Mouse (Mus musculus) thymus, postnatal 25 days (tissue): ENCODE measurements around the gene 1700025G04Rik.

Experiments used
- DNase-seq: peaks from one replicate; pipeline ENCODE4 v3.0.0; 2022

1700025G04Rik gene

DNA sequence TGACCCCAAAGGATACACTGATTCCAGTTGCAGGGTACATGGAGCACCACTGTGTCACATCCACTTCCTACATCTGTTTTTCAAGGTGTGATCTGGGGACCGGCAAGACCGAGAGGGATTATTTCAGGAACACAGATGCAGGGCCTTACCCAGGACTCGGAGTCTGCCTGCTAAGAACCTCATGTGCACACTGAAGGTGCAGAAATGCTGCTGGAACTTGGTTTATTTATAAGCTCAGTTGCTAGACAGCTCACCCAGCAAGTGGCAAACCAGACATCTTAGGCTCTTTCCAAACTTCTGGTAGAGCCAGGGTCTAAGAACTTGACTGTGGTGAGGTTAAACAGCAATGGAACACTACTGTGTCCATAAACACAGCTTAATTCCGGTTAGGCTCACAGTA is 61.2 kb downstream of the 1700025G04Rik start:
- DNase-seq, result no peak

DNA sequence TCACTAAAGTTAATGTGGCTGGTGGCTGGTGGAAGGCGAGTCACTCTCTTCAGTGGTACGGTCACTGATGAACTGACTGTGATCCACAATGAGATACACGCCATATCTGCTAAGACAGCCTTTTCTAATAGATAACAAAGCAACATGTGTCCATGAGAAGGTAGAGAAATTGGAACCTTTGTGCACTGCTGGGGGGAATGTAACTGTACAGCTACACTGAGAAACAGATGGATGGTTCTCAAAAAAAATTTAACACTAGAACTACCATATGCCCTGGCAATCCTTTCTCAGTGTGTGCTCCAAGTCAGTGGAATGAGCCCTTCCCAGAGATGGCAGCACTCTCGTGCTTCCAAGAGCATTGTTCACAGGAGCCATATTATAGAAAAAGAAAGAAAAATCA is 63.2 kb downstream of the 1700025G04Rik start:
- no peak for DNase-seq

DNA sequence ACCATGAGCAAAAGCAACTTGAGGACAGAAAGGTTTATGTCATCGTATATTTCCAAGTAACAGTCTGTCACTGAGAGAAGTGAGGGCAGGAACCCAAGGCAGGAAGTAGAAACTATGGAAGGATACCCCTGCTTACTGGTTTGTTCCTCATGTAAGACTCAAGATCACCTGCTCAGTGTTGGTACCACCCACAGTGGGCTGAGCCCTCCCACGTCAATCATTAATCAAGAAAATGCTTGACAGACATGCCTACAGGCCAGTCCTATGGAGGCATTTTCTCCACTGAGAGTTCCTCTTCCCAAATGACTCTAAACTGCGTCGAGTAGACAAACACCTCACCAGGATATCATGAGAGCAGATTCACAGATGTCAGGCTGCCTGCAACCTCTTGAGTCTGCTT is 64.6 kb downstream of the 1700025G04Rik start:
- no peak for DNase-seq

DNA sequence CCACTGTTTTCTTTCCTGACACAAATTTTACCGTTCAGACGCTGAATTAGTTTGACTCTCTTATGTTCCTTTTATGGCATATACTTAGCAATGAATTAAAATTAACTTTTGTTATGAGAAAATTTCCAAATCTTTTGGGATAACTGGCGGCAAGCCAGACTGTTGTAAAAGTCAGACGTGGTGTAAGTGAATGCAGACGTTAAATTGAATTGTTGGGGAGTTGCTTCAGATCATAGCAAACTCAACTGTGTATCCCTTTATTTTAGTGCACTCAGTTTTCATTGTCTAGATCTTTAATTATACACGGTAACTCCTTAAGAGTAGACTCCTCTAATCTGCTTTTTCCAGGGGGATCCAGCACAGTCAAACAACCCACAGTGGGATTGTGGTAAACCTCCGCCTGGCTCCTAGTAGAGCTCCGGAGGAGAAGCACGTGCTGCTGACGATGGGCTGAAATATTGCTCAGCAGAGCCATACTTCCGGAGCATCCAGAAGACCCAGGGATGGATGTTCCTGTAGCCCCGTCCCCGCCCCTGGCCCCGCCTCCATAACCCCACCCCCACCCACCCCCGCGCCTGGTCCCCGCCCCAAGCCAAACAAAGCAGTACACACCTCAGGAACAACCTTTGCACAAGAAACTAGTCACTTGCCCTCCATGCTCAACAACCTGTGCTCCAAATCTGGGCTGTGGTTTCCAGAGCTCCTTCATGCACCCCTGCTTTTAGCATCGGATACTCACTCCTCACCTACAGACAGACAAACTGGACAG is 65.7 kb downstream of the 1700025G04Rik start:
- no peak for DNase-seq

DNA sequence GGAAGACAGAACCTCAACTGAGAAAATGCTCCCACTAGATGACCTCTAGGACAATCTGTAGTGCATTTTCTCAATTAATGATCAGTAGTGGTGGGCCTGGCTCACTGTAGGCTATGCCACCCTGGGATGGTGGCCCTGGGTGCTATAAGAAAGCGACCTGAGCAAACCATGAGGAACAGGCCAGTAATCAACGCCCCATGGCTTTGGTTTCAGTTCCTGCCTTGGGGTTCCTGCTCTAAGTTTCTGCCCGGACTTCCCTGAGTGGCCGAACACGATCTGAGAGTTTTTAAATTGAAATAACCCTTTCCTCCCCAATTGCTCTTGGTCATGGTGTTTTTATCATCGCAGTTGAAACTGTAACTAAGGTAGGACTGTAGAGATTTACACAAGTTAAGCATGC is 69.1 kb downstream of the 1700025G04Rik start:
- DNase-seq, result no peak

DNA sequence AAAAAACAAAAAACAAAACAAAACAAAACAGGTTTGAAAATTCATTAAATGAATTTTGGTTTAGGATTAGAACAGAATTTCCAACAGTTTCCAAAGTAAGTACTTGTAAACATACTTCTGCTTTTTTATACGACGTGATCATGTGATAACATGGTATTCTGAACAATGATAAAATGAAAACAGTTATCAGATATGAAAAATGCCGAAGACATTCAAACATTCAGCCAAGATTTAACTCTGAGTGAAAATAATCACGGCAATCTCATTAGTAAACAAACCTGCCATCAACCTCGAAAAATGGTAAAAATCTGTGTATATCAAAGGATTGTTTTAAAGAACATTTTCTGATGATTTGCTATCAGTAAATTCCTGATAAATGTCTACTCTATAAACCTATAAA is 69.9 kb downstream of the 1700025G04Rik start:
- no peak for DNase-seq

DNA sequence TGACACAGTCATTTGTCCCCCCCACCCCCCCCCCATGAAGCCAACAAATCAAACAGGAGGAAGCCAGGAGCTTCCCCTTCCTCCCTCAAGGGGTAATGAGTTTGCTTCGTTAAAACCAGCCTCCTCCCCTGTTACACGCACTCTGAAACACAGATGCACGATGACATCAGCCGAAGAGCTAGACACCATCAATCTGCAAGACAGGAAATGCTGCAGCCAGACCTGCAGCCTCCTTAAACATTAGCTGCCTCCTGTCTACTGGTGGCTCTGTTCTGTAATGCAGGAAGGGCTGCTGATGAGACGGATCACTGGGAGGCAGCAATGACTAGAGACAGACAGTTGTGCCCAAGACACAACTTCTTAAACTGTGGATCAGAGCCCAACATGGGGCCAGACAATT is 70.7 kb downstream of the 1700025G04Rik start:
- DNase-seq, result peak; percentile 32

DNA sequence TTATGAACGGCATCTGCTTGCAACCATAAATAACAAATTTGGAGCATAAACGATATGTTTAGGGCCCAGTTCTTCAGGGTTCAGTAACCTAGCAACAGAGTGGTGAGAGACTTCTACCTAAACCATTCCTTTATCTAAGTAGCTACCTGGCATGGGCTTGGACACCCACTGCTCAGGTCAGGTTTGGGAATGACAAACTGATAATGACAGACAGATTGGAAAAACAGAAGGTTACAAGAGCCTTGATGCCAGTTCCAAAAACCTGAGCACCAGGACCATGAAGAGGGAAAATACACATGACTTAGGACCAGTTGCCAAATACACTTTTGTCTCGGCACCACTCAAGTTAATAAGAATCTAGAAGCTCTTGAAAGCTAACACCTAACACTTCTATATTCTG is 71.6 kb downstream of the 1700025G04Rik start:
- DNase-seq, result no peak

DNA sequence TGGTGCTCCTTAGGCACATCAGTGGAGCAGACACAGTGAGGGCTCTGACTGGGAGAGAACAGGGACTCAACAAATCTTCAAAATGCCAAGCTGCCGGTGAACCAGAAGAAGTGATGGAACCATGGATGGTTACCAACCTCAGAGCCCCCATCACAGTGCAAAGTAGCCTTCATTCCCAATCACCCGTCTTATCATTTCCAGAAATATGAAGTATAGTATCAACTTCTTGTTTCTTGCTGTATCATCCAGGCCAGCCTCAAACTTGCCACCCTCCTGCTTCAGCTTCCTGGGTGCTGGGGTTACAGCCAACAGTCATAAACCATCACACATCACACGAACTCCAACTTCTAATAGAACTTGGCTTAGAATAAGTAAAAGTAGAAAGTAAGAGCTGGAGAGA is 73.3 kb downstream of the 1700025G04Rik start:
- DNase-seq, result no peak

DNA sequence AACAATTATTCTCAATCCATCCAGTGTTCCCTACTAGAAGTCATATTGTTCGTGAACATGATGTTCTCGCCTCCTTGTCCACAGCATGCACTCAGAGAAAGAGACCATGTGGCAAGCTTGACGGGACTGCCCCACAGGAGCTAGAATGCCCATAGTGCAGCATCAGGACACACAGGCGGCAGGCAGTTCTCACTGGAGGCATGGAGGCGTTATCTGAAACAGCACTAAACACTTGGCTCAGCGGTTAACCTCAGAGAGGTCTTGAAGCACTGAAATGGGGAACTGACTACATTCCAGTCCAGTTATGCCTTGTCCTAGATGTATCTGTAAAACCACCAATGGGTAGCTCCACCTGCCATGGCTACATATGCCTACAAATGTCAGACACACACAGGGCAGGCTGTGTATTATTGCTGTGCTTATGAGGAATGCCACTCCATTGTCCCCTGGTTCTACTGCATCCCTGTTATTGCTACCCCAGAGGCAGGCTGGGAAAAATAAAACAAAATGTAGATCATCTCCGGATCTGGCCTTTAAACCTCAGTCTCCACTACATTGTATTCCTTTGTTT is 74.3 kb downstream of the 1700025G04Rik start:
- no peak for DNase-seq

DNA sequence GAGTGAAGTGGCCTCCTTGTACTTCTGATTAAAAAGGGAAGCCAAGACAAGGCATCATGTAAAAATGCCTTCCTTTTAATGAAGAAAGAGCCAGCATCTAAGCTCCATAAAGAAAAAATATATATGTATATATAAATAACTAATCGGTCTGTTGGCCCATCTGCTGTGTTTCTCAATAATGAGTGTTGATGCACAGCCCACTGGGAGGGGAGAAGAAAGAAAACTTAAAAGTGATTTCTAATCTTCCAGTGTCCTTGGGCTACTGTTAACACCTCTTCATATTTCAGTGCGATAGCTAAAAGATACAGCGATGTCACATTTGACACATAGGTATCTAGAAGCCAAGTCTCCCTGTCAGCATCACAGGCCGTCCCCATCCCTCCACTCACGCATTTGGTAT is 78.2 kb downstream of the 1700025G04Rik start:
- no peak for DNase-seq

DNA sequence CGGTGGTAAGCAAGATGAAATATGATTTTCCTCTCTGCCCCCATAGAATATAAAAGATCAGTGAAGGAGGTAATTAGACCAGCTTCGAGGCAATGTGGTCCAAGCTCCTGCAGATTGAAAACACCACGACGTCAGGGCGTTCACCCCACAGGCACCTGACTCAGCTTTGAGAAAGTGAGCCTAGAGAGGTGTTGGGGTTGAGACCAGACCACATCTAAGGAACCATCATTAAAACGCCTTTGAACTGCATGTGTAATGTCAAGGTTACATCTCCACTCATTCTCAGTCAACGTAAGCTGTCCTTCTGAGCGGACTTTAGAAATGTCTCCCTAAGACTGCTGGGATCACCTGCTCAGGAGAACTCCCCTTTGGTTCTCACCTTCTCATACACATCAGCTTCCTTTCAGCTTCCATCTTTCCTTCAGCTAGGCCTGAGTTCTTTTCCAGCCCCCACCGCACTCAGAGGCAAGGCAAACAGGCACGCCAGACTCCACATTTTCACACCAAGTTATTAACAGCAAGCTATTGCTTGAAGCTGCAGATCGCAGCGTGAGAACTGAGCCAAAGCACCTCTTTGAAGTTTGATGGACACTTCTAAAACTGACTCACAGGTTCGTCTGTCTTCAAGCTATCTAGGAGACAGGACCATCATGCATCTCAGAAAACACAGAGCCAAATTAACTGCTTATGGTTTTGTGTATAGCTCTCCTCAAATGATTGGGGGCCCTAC is 79.5 kb downstream of the 1700025G04Rik start:
- no peak for DNase-seq

DNA sequence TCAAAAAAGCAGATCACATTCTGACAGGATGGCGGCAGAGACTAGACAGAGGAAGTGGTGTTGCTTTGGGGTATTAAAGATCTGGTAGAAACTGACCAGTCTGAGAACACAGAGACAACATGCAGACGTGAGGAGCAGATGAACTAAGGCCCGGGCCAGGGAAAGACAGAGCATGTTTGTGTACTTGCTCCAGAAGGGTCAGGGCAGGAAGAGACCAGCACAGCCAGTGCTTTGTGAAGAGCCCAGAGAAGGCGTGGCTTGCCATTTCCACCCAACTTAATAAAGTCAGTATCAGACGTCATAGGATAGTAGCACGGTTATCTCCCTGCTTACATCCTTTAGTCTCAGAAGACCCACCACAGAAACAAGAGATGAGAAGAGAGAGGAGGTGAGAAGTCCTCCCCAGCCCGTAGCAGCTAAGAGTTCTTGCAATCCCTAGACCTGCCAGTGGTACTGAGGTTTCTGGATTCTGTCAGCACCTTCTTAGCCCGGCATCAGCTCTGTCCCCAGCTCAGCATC is 81.4 kb downstream of the 1700025G04Rik start:
- DNase-seq, result no peak

DNA sequence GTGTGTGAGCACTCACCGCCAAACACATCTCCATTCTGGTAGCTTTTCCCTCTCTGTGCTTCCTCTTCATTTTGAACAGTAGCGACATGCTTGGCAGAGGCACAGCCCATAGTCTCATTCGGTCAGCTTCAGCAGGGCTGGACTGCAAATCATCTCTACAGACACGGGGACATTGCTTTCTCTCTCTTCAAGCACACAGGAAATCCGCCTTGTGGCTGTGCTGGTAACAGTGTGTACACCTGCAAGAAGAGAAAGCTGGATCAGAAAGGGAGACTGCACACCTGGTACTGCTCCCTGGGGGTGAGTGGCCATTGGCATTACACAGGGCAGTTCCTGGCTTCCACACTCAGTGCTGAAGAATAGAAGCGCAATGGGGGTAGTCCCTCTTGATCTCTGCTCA is 83.4 kb downstream of the 1700025G04Rik start:
- DNase-seq, result peak; percentile 39

DNA sequence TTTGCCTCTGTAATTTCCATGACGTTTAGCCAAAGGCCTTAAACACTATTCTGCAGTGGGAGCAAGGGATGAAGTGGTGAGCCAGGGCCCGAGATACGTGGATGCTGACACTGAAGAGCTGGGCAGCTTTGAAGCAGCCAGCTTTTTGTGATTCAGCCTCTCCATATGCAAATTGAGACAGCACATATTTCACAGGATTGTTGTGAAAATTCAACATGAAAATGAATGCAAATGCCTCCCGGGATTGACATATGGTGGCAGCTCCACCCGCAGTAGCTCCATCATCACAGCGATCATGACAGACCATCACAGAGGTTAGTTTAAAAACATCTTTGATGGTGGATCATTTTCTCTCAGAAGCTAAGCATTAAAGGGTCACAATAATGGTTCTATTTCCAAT is 85.4 kb downstream of the 1700025G04Rik start:
- DNase-seq, result no peak

DNA sequence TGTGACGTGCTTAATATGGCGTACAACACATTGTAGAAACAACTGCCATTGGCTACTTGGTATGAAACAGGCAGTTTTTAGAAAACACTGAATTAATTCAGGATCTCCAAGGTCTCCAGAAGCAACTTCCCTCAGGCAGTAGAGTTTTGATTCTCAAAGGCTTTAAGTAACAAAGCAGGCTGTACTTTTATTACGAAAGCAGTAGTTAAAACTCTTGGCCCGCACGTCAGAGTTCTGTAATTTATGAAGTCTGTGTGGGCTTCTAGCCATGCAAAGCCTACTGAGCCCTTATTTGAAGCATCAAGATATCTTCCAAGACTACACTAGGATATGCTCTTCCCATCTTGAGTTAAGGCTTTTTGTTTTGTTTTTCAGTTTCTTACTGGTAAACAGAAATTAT is 89.5 kb downstream of the 1700025G04Rik start:
- DNase-seq, result no peak

DNA sequence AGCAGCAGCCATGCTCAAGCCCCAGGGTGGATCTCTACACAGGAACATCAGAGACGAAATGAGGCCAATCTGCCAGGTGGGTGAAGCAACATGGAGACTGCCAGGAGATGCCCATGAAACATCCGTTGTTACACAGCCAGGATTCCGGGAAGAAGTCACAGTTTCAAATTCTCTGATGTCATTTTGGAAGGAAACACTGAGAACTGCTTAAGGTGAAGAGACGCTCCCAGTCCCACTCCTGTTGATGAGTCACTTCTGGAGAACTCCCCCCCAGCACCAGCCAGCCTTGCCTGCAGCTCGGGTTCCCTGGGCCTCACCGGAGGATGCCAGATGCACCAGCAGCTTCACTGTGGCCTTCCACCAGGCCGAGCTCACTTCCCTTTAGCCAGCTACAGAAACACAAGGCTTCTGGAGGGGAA is 90.5 kb downstream of the 1700025G04Rik start:
- no peak for DNase-seq

DNA sequence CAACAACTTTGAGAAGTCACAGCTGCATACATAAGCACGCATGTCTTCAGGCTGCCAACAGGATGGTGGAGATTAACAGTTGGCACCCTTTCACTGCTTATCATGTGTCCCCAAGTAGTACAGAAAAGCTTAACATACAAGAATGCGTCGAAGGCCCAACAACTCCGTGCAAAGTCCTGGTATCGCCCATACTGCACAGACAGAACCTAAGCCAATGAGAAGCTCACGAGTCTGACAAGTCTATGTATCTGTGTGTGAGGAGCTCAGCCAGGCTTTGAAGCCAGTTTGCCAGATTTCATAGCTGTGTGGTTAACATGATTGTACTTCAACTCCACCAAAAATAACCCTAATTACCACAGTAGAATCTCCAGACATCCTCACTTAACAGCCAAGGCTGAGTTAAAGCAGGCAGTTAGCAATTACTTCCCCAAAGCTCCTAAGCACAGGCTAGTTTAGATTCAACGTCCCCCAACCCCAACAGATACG is 91.2 kb downstream of the 1700025G04Rik start:
- DNase-seq, result no peak

DNA sequence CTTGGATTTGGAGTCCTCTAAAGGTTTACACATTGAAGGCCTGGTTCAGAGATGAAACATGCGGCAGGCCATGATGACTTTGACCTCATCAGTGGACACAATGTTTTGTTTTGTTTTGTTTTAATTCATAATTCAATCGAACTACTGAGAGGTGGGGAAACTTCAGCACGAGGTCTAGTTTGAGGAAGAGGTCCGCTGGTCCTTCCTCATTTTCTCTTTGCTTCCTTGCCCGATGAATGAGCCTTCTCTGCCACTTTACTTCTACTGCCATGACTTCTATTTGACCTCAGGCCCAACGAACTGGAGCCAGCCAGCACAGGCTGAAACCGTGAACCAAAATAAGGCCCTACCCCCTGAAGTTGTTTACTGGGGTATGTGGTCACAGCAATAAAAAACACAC is 92.3 kb downstream of the 1700025G04Rik start:
- DNase-seq, result no peak

DNA sequence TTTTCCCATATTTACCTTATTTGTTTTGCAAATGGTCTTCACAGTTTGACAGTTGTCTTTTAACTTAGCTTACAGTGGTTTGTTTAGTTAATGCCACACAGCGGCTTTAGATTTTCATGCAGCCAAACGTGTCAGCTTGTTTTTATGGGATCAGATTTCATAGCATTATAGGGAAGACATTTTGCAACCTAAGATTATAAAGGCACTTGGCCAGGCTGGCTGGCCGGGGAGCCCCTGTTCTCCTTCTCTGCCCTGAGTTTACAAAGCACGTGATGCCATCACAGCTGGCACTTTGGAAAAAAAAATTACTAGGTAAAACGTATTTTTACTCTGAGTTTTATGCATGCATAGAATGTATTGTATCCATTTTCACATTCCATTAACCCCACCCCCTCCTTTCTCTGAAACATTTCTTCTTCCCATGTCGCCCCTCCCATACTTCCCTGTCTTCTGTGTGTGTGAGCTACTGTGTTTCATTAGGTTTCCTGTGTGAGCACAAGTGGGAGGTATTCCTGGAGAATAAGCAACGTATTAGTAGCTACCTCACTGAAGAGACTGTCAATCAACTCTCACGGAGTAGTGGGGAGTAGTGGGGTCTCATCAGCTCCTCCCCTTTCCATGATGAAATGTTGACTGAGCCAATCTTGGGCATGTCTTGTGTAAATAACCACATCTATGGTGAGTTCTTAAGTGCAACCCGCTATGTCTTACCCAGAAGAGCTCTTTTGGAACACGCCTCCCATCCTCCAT is 93.8 kb downstream of the 1700025G04Rik start:
- no peak for DNase-seq

DNA sequence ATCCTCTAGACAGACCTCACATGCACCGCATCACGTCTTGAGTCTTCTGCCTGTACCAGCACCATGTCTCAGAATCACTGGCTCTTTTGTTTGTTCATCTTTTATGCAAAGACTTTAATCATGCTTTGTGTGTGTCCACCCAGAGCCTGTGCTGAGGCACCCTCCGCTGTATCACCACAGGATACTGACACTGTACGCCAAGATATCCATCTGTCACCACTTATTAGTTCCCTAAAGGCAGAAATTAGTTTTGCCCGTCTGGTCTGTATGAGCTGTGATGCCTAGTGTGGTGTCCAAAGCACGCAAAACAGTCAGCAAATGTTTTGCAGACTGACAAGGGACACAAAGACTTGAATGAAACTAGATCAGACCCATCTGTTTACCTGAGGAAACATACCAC is 95.7 kb downstream of the 1700025G04Rik start:
- no peak for DNase-seq

DNA sequence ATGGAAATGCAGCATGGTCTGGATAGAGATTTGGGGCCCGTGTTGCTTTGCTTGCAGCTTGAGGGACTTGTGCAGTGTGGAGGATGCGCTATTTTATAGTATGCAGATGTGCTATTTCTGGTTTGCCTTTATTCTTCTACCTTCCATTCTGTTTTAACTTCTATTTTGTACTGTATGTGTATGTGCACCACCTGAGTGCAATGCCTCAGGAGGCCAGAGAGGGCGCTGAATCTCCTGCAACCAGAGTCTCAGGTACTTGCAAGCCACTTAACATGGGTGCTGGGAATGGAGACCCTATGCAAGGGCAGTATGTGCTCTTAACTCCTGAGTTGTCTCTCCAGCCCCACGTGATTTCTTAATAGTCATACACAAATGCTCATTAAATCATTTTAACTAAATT is 98.4 kb downstream of the 1700025G04Rik start:
- no peak for DNase-seq

DNA sequence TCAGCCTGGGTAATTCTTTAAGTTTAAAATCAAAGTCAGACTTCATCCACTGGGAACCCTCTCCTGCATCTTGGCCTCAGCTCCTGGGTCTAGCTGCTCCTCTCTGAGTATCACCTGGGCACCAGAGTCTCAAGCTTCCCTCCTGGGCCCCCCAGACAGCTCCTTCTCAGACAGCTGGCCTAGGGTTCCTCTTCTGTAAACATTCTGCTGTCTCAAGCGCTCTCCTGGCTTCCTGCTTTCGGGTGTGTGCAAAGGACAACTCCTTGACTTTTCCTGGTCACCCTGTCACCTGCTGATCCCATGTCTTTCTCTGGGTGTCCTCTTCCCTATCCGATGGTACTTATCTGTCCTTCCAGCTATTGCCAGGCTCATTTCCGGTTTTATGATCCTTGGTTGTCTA is 99.3 kb downstream of the 1700025G04Rik start:
- no peak for DNase-seq
